Mouse (Mus musculus) intestine, embryonic 16.5 days (tissue): ENCODE measurements around the gene Cacna1i. TPM values are rescaled to one million over a fixed set of nuclear protein-coding genes. Genes with fewer than 3 reads are reported as not detected.

Experiments
- ATAC-seq: fragments of 200-750 bp; cut with Nextera tagmentation; 2 replicates; pipeline ENCODE4 v1.8.0; 2017; ENCODE audit warnings: moderate TSS enrichment, moderate library complexity
- H3K27ac ChIP-seq: fragments of 300-500 bp; sonication (generic); 2 replicates; pipeline ENCODE4 v1.5.1; 2014; ENCODE audit warnings: mild to moderate bottlenecking, low read length
- H3K27me3 ChIP-seq: fragments of 300-500 bp; sonication (generic); replicated peaks from 2 replicates; pipeline ENCODE4 v1.6.1; 2014; ENCODE audit warnings: low read length, control low read depth, mixed read lengths; ENCODE audit not compliant: control insufficient read depth, insufficient read depth
- H3K36me3 ChIP-seq: fragments of 300-500 bp; sonication (generic); 2 replicates; pipeline ENCODE4 v1.6.1; 2014; ENCODE audit warnings: low read length, control low read depth; ENCODE audit not compliant: control insufficient read depth, insufficient read depth
- H3K4me1 ChIP-seq: fragments of 300-500 bp; sonication (generic); 2 replicates; pipeline ENCODE4 v1.6.1; 2014; ENCODE audit warnings: low read length, control low read depth, mixed read lengths; ENCODE audit not compliant: control insufficient read depth, insufficient read depth
- H3K4me2 ChIP-seq: fragments of 300-500 bp; sonication (generic); 2 replicates; pipeline ENCODE4 v1.6.1; 2014; ENCODE audit warnings: low read depth, low read length, control low read depth
- H3K4me3 ChIP-seq: fragments of 300-500 bp; sonication (generic); 2 replicates; pipeline ENCODE4 v1.5.1; 2014; ENCODE audit warnings: mild to moderate bottlenecking, low read length
- H3K9ac ChIP-seq: fragments of 300-500 bp; sonication (generic); 2 replicates; pipeline ENCODE4 v1.6.1; 2014; ENCODE audit warnings: low read depth, low read length
- H3K9me3 ChIP-seq: fragments of 300-500 bp; sonication (generic); 2 replicates; pipeline ENCODE4 v1.6.1; 2016; ENCODE audit warnings: low read length, control low read depth; ENCODE audit not compliant: control insufficient read depth
- WGBS: fragments of 180-500 bp; shearing (Covaris S2); extraction: QIAGEN DNeasy Blood & Tissue Kit; methylation state at CpG from one replicate; pipeline ENCODE4 v1.1.7; 2014; 5-methylcytosine and 5-hydroxymethylcytosine counted together
- polyA plus RNA-seq: library from polyadenylated mRNA; unstranded; fragments of >200 nt; fragmentation: Nextera tagmentation; extraction: Ambion mirVana; gene quantifications from 2 replicates; pipeline ENCODE4 v1.2.1, GENCODE M21; 2015

Cacna1i gene
- polyA plus RNA-seq, 1 experiment from 2014 or later: not detected

GRCm38 (mm10) chr15:80343031-80343430 is 56.0 kb downstream of the Cacna1i start:
- H3K4me2 ChIP-seq: no peak overlapping the region
- no peaks in the 10 kb centered on the region for H3K4me1 ChIP-seq
- no peaks in the 10 kb centered on the region for H3K27me3 ChIP-seq
- no peaks in the 10 kb centered on the region for H3K9me3 ChIP-seq
- H3K9ac ChIP-seq: no peak overlapping the region
- H3K36me3 ChIP-seq: no peaks in the 10 kb centered on the region
- no peak overlapping the region for H3K27ac ChIP-seq
- ATAC-seq: no peak
- no peak overlapping the region for H3K4me3 ChIP-seq
- 50% methylated on average over 10 of the region's 10 CpGs for WGBS

- H3K4me3 ChIP-seq: no peak overlapping the region
- H3K9ac ChIP-seq: no peak overlapping the region
- no peaks in the 10 kb centered on the region for H3K4me1 ChIP-seq
- 93% methylated on average over 5 of the region's 5 CpGs for WGBS
- H3K4me2 ChIP-seq: no peak overlapping the region
- ATAC-seq: no peak
- no peak overlapping the region for H3K27ac ChIP-seq
- H3K36me3 ChIP-seq: no peaks in the 10 kb centered on the region
- no peaks in the 10 kb centered on the region for H3K9me3 ChIP-seq
- no peaks in the 10 kb centered on the region for H3K27me3 ChIP-seq
Measured at GRCm38 (mm10) chr15:80343731-80344130, 56.7 kb downstream of the Cacna1i start.

DNA sequence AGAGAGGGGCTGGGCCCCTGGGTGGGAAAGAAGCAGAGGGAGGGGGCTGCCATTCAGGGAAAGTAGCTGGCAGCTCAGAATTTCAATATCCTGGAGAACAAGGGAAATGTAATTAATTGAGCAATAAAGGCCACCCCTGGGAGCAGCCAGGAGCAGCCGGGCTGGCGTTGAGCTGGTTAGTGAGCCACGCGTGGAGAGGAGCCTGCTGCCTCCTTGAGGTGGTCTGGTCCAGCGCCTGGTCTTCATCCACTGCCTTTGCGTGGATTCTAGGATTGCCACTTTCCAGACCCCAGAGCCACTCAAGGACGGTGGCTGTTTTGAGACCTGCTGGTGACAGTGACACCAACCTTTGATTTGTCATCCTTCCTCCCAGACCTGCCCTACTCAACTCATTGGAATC is 59.5 kb downstream of the Cacna1i start:
- H3K9ac ChIP-seq: no peak overlapping the region
- WGBS: 75% methylated on average over 7 of the region's 7 CpGs
- no peak overlapping the region for H3K4me2 ChIP-seq

DNA sequence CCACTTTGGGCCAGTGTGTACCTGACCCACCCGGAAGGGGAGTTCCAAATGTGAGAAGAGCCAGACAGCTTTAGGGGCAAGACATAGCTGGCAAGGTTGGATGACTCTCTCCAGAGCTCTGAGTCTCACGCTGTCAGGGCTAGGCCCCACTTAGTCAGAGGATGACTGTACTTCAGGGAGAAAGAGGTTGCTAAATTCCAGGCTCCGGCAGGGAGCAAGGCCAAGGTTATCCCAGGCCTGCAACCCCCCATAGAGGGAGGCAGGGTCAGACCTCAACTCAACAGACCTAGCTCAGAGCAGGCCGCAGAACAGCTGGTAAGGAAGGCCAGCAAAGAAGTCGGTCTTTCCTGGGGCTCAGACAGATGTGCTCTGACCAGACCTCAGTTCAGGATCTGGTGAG is 63.4 kb downstream of the Cacna1i start:
- Histone ChIP-seq H3K27ac (no peak overlapping the region), H3K4me2 (no peak overlapping the region), H3K4me3 (no peak overlapping the region), H3K27me3 (no peaks in the 10 kb centered on the region), H3K36me3 (no peaks in the 10 kb centered on the region), H3K4me1 (no peaks in the 10 kb centered on the region), H3K9ac (no peak overlapping the region), H3K9me3 (no peaks in the 10 kb centered on the region)
- WGBS: 64% methylated on average over 5 of the region's 5 CpGs
- no peak for ATAC-seq

More for the DNA sequence above, 59.5 kb downstream of the Cacna1i start:
- no peak overlapping the region for H3K27ac ChIP-seq
- no peaks in the 10 kb centered on the region for H3K36me3 ChIP-seq
- no peak overlapping the region for H3K4me3 ChIP-seq
- no peaks in the 10 kb centered on the region for H3K27me3 ChIP-seq
- no peaks in the 10 kb centered on the region for H3K9me3 ChIP-seq
- no peaks in the 10 kb centered on the region for H3K4me1 ChIP-seq
- ATAC-seq: no peak

- Histone ChIP-seq H3K9me3 (no peaks in the 10 kb centered on the region), H3K4me3 (no peak overlapping the region), H3K27ac (no peak overlapping the region), H3K27me3 (no peaks in the 10 kb centered on the region), H3K4me1 (no peaks in the 10 kb centered on the region), H3K9ac (no peak overlapping the region), H3K4me2 (no peak overlapping the region), H3K36me3 (no peaks in the 10 kb centered on the region)
- ATAC-seq: no peak
- WGBS: 86% methylated on average over 19 of the region's 19 CpGs
Measured at GRCm38 (mm10) chr15:80358798-80359197, 71.8 kb downstream of the Cacna1i start.

DNA sequence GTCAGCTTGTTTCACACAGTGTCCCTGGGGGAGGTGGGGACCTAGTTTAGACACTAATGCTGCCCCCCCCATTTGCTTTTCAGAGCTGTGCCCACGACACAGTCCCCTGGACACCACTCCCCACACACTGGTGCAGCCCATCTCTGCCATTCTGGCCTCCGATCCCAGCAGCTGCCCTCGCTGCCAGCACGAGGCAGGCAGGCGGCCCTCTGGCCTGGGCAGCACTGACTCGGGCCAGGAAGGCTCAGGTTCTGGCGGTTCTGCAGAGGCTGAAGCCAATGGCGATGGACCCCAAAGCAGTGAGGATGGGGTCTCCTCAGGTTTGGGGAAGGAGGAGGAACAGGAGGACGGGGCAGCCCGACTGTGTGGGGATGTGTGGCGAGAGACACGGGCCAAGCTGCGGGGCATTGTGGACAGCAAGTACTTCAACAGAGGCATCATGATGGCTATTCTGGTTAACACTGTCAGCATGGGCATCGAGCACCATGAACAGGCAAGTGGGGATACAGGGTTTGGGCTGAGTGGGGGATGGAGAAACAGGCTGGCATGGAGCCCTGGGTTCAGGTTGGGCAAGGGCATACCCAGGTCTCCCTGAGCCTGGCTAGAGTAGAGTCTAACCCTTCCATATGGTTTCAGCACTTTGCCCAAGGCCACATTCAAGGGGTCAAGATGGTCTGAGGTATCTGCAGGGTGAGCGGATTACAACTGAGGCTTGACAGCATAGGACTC is 74.9 kb downstream of the Cacna1i start:
- Histone ChIP-seq H3K36me3 (no peaks in the 10 kb centered on the region), H3K9me3 (no peaks in the 10 kb centered on the region), H3K27me3 (no peaks in the 10 kb centered on the region), H3K4me1 (no peaks in the 10 kb centered on the region), H3K4me2 (no peak overlapping the region), H3K4me3 (no peak overlapping the region), H3K9ac (no peak overlapping the region), H3K27ac (no peak overlapping the region)
- 87% methylated on average over 15 of the region's 15 CpGs for WGBS
- no peak for ATAC-seq

- H3K9me3 ChIP-seq: no peaks in the 10 kb centered on the region
- H3K4me2 ChIP-seq: no peak overlapping the region
- H3K27ac ChIP-seq: no peak overlapping the region
- no peak overlapping the region for H3K9ac ChIP-seq
- no peak overlapping the region for H3K4me3 ChIP-seq
- no peaks in the 10 kb centered on the region for H3K4me1 ChIP-seq
- no peak for ATAC-seq
- H3K36me3 ChIP-seq: no peaks in the 10 kb centered on the region
- H3K27me3 ChIP-seq: no peaks in the 10 kb centered on the region
- 77% methylated on average over 8 of the region's 8 CpGs for WGBS
Measured at GRCm38 (mm10) chr15:80362509-80363172, 75.6 kb downstream of the Cacna1i start.

DNA sequence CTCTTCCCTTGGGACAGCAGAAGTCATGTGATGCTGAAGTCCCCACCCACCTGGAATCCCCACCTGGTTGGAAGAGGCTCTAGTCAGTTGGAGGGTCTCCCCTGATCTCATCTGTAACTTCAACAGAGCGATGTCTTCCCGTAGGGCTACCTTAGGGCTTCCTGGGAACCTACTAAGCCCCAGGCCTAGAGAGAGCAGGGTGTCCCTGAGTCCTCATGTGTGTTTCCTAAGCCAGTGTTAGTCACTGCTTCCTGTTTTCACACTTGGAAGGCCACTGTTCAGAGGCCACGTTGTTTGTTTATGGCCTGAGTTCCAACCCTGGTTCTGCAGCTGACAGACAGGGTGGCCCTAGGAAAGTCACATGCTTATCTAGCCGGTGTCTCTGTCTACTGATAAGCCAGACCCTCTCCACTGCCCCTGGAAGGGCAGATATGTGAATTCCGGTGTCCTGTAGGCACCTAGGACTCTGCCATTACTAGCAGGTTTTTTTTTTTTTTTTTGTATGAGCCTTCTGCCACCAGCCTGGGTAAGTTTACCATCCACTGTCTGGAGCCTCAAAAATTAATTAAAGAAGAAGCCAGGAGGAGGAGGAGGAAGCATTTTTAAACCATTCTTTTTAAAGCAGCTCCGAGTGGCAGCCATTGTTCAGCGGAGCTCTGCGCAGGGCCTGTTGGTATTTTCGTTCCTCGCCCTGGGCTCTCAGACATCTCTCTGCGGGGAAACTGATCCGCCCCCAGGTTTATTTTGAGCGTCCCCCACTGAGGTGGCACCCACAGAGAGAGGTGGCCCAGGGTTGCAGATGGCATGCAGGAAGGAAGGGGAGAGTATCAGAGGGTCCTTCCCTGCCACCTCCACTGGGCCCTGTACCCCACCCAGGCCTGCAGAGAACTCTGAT is 77.0 kb downstream of the Cacna1i start:
- WGBS: 66% methylated on average over 13 of the region's 13 CpGs
- H3K9ac ChIP-seq: no peak overlapping the region
- no peak for ATAC-seq
- H3K27ac ChIP-seq: no peak overlapping the region
- no peaks in the 10 kb centered on the region for H3K4me1 ChIP-seq
- H3K9me3 ChIP-seq: no peaks in the 10 kb centered on the region
- no peak overlapping the region for H3K4me2 ChIP-seq
- no peaks in the 10 kb centered on the region for H3K27me3 ChIP-seq
- no peak overlapping the region for H3K4me3 ChIP-seq
- H3K36me3 ChIP-seq: no peaks in the 10 kb centered on the region

- H3K4me3 ChIP-seq: no peak overlapping the region
- H3K36me3 ChIP-seq: no peaks in the 10 kb centered on the region
- H3K27ac ChIP-seq: no peak overlapping the region
- H3K27me3 ChIP-seq: no peaks in the 10 kb centered on the region
- no peaks in the 10 kb centered on the region for H3K9me3 ChIP-seq
- no peak overlapping the region for H3K4me2 ChIP-seq
- H3K4me1 ChIP-seq: no peaks in the 10 kb centered on the region
- WGBS: 13% methylated on average over 16 of the region's 16 CpGs
- no peak overlapping the region for H3K9ac ChIP-seq
- ATAC-seq: no peak
Measured at GRCm38 (mm10) chr15:80366899-80367298, 79.9 kb downstream of the Cacna1i start.
